Mouse (Mus musculus) embryonic facial prominence, embryonic 12.5 days (tissue): ENCODE data around the gene Krt6b. TPM values are rescaled to one million over a fixed set of nuclear protein-coding genes. Genes with fewer than 3 reads are reported as not detected.

ENCODE experiments used
- ATAC-seq: fragments of 200-750 bp; cut with Nextera tagmentation; 2 replicates; pipeline ENCODE4 v1.8.0; 2017; ENCODE audit not compliant: insufficient number of reproducible peaks, insufficient read depth, low FRiP score, low TSS enrichment
- H3K27ac ChIP-seq: fragments of 300-500 bp; sonication (generic); 2 replicates; pipeline ENCODE4 v1.5.1; 2016; ENCODE audit warnings: mild to moderate bottlenecking
- H3K27me3 ChIP-seq: fragments of 300-500 bp; sonication (generic); 2 replicates; pipeline ENCODE4 v1.6.1; 2016; ENCODE audit warnings: mild to moderate bottlenecking, moderate library complexity
- H3K36me3 ChIP-seq: fragments of 300-500 bp; sonication (generic); 2 replicates; pipeline ENCODE4 v1.6.1; 2016; ENCODE audit warnings: mild to moderate bottlenecking
- H3K4me1 ChIP-seq: fragments of 300-500 bp; sonication (generic); 2 replicates; pipeline ENCODE4 v1.6.1; 2016
- H3K4me2 ChIP-seq: fragments of 300-500 bp; sonication (generic); replicated peaks from 2 replicates; pipeline ENCODE4 v1.6.1; 2016; ENCODE audit warnings: mild to moderate bottlenecking, moderate library complexity
- H3K4me3 ChIP-seq: fragments of 300-500 bp; sonication (generic); 2 replicates; pipeline ENCODE4 v1.5.1; 2016; ENCODE audit warnings: mild to moderate bottlenecking
- H3K9ac ChIP-seq: fragments of 300-500 bp; sonication (generic); 2 replicates; pipeline ENCODE4 v1.6.1; 2016; ENCODE audit warnings: mild to moderate bottlenecking, moderate library complexity
- H3K9me3 ChIP-seq: fragments of 300-500 bp; sonication (generic); 2 replicates; pipeline ENCODE4 v1.6.1; 2016; ENCODE audit warnings: mild to moderate bottlenecking, moderate library complexity
- WGBS: fragments of 180-500 bp; shearing (Covaris S2); methylation state at CpG from one replicate; pipeline ENCODE4 v1.1.7; 2016; 5-methylcytosine and 5-hydroxymethylcytosine counted together
- polyA plus RNA-seq: library from polyadenylated mRNA; unstranded; fragments of >200 nt; fragmentation: Nextera tagmentation; extraction: Ambion mirVana; gene quantifications from 2 replicates; pipeline ENCODE4 v1.2.1, GENCODE M21; 2016

Gene Krt6b
- not detected in 2 replicates for polyA plus RNA-seq

DNA sequence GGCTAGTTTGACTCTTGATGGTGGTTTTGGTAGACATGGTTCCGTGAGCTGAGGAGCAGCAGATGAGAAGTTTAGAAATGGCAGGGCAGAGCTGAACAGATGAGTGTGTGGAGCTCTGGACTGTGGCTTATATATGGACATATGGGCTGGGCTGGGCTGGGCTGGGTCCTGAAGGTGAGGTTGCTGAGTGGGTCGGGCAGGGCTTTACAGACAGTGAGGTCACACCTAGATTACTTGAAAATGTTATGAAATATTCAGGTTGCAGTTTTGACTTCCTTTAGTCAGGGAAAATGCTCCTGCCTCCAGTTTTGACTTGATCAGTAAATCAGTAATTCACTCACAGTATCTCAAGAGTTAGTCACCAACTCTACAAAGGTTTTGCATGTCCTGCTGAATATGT, at the start of gene Krt6b:
TSS of gene Krt6b (minus strand) at position 101 of the 400 bp plus-strand sequence.
- Histone ChIP-seq H3K27me3 (no peaks in the 10 kb centered on the region), H3K9me3 (no peaks in the 10 kb centered on the region), H3K36me3 (no peaks in the 10 kb centered on the region), H3K4me1 (no peaks in the 10 kb centered on the region), H3K4me3 (no peak within 1 kb of the TSS), H3K9ac (no peak within 1 kb of the TSS), H3K27ac (no peak within 1 kb of the TSS), H3K4me2 (no peak within 1 kb of the TSS)
- no peak for ATAC-seq
- 89% methylated on average over 2 of the region's 2 CpGs for WGBS

DNA sequence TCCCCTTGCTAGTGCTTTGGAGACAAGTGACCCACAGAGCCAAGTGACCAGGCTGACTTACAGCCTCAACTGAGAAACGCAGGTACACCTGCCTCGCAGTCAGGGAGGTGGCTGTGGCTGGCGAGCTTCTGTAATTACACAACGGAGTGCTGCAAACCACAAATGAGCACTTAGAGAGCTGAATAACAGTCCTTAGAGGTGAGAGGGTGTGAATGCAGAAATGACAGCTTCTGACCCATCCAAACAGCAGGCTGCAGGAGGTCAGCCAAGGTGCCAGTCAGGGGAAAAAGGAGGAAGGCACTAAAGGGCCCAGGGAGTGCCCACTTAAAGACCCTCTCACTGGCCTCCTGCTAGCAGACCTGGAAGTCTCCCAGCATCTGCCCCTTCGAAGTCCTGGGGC, 44.6 kb upstream of the Krt6b start:
- no peaks in the 10 kb centered on the region for H3K4me1 ChIP-seq
- no peak overlapping the region for H3K4me3 ChIP-seq
- H3K4me2 ChIP-seq: no peak overlapping the region
- ATAC-seq: no peak
- H3K9ac ChIP-seq: no peak overlapping the region
- 67% methylated on average over 5 of the region's 5 CpGs for WGBS
- H3K9me3 ChIP-seq: no peaks in the 10 kb centered on the region
- H3K27me3 ChIP-seq: 0 out of 2 replicates have a peak, but pooled peaks cover 3% of the 10 kb centered on the region
- H3K36me3 ChIP-seq: no peaks in the 10 kb centered on the region
- H3K27ac ChIP-seq: no peak overlapping the region

DNA sequence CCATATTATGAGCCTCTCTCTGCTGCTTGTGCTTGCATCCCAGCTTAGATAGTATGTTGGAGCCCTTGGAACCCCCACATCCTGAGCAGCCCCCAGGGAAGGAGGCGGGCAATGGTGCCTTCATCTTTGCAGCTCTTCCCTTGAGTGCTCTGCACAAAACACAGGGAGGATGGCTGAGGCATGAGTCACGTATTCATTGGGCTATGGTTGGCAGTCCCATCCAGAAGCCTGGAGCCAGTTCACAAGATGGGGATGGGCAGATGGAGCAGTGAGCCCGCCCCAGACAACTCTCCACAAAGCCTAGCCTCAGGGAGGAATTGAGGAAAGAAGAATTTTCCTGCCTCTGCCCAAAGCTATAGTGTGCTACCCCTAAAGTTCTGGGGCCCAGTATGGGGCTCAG, 35.7 kb upstream of the Krt6b start:
- H3K27me3 ChIP-seq: no peaks in the 10 kb centered on the region
- H3K9me3 ChIP-seq: no peaks in the 10 kb centered on the region
- H3K36me3 ChIP-seq: no peaks in the 10 kb centered on the region
- H3K4me1 ChIP-seq: no peaks in the 10 kb centered on the region
- no peak overlapping the region for H3K27ac ChIP-seq
- H3K4me2 ChIP-seq: no peak overlapping the region
- no peak overlapping the region for H3K4me3 ChIP-seq
- 61% methylated on average over 3 of the region's 3 CpGs for WGBS
- H3K9ac ChIP-seq: no peak overlapping the region
- ATAC-seq: no peak

DNA sequence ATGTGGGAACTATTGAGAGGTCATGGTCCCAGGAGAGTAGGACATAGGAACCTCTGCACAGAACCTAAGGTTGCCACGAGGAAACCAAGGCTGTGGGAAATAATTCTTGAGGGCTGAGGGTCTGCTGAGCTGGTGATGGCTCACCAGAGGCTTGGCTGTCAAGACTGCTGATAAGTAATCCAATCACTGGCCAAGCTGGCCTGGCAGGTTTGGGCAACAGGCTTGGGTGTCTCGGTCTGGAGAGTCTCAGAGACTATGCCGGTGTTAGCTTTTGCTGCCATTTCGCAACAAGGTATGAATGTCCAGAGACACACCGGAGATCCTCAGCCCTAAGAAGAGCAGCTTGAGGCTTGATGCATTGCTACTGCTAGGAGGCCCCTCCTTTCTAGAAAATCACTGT, 34.3 kb upstream of the Krt6b start:
- no peak overlapping the region for H3K4me3 ChIP-seq
- H3K36me3 ChIP-seq: no peaks in the 10 kb centered on the region
- no peak overlapping the region for H3K9ac ChIP-seq
- H3K27ac ChIP-seq: 0 out of 2 replicates have a peak overlapping the region, but pooled peaks have one; percentile 30
- no peak for ATAC-seq
- 76% methylated on average over 5 of the region's 5 CpGs for WGBS
- no peaks in the 10 kb centered on the region for H3K4me1 ChIP-seq
- H3K4me2 ChIP-seq: no peak overlapping the region
- no peaks in the 10 kb centered on the region for H3K27me3 ChIP-seq
- no peaks in the 10 kb centered on the region for H3K9me3 ChIP-seq

DNA sequence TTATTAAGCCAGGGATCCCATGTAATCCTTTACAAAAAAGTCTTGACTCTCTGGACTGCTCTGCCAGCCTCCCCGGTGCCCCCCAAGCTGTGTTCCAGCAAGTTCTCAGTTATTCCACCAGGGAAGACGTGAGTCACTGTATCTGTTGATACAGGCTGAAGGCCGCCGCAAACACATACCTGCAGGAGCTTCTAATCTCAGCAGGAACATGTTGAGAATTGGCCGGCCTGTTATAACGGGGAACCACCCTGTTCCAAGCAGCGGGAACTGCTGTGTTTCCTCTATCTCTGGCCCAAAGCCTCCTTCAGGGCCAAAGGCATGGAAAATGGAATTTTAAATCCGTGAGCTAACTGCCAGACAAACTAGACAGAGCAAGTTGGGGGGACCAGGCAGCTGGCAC, 33.6 kb upstream of the Krt6b start:
- H3K27ac ChIP-seq: no peak overlapping the region
- no peaks in the 10 kb centered on the region for H3K4me1 ChIP-seq
- H3K36me3 ChIP-seq: no peaks in the 10 kb centered on the region
- WGBS: 73% methylated on average over 8 of the region's 8 CpGs
- no peak overlapping the region for H3K4me2 ChIP-seq
- H3K4me3 ChIP-seq: no peak overlapping the region
- no peak overlapping the region for H3K9ac ChIP-seq
- H3K9me3 ChIP-seq: no peaks in the 10 kb centered on the region
- H3K27me3 ChIP-seq: no peaks in the 10 kb centered on the region
- ATAC-seq: no peak

DNA sequence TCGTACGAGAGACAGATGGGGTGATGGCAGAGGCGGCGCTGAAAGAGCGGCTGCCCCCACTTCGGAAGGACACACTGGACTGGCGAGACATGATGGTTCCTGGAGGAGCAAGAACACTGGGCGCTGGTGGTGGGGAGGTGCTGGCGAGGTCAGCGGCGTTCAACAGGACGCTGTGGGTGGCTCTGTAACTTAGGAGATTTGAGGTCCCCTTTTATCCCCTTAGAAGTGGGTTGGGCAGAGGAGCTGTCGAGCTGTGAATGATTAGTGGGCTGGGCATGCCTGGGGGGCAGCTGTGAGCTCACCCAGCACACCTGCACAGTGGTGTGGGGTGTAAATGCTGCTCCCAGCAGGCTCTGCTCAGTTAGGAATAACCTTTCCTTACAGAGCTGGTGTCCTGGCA, 32.6 kb upstream of the Krt6b start, which contains the start of gene Krt5:
TSS of gene Krt5 (minus strand) at position 179 of the 400 bp plus-strand sequence.
- no peak within 1 kb of the TSS for H3K4me2 ChIP-seq
- no peaks in the 10 kb centered on the region for H3K36me3 ChIP-seq
- ATAC-seq: no peak
- no peaks in the 10 kb centered on the region for H3K9me3 ChIP-seq
- H3K4me3 ChIP-seq: no peak within 1 kb of the TSS
- no peaks in the 10 kb centered on the region for H3K27me3 ChIP-seq
- no peaks in the 10 kb centered on the region for H3K4me1 ChIP-seq
- WGBS: 71% methylated on average over 13 of the region's 13 CpGs
- H3K9ac ChIP-seq: no peak within 1 kb of the TSS
- H3K27ac ChIP-seq: no peak within 1 kb of the TSS

DNA sequence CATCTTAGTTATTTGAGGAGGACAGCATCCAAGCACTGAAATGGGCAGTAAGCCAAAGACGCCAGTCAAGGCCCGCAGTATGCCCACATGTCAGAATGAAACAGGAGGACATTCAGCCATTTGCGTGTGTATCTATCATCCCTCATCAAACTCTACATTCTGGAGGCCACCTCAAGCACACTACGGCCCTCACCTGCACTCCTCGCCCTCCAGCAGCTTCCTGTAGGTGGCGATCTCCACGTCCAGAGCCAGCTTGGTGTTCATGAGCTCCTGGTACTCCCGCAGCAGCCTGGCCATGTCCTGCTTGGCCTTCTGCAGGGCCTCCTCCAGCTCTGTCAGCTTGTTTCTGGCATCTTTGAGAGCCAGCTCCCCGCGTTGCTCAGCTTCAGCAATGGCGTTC, 28.6 kb upstream of the Krt6b start:
- no peak overlapping the region for H3K4me3 ChIP-seq

DNA sequence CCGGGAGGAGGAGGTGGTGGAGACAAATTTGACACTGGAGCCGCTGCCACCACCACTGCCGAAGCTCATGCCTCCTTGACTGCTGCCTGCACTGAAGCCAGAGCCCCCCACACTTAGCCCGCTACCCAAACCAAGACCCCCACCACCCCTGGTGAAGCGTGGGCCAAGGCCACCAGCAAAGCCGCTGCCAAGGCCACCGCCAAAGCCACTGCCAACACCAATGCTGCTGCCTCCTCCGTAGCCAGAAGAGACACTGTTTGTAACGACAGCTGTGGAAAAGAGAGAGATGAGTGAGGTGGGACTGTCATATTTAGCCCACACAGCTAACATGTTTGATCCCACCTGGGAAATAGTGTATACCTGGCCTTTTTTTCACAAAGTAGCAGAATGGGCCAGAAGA, 27.4 kb upstream of the Krt6b start:
- H3K27me3 ChIP-seq: 0 out of 2 replicates have a peak, but pooled peaks cover 2% of the 10 kb centered on the region
- no peak overlapping the region for H3K4me3 ChIP-seq
- WGBS: 86% methylated on average over 9 of the region's 9 CpGs
- no peaks in the 10 kb centered on the region for H3K9me3 ChIP-seq
- H3K9ac ChIP-seq: no peak overlapping the region
- ATAC-seq: no peak
- no peak overlapping the region for H3K4me2 ChIP-seq
- no peaks in the 10 kb centered on the region for H3K4me1 ChIP-seq
- no peaks in the 10 kb centered on the region for H3K36me3 ChIP-seq
- no peak overlapping the region for H3K27ac ChIP-seq

More for the DNA sequence above, 28.6 kb upstream of the Krt6b start:
- H3K27me3 ChIP-seq: no peaks in the 10 kb centered on the region
- H3K9ac ChIP-seq: no peak overlapping the region
- H3K27ac ChIP-seq: no peak overlapping the region
- WGBS: 67% methylated on average over 11 of the region's 11 CpGs
- H3K4me1 ChIP-seq: no peaks in the 10 kb centered on the region
- no peaks in the 10 kb centered on the region for H3K36me3 ChIP-seq
- no peak for ATAC-seq
- H3K9me3 ChIP-seq: no peaks in the 10 kb centered on the region
- H3K4me2 ChIP-seq: no peak overlapping the region

DNA sequence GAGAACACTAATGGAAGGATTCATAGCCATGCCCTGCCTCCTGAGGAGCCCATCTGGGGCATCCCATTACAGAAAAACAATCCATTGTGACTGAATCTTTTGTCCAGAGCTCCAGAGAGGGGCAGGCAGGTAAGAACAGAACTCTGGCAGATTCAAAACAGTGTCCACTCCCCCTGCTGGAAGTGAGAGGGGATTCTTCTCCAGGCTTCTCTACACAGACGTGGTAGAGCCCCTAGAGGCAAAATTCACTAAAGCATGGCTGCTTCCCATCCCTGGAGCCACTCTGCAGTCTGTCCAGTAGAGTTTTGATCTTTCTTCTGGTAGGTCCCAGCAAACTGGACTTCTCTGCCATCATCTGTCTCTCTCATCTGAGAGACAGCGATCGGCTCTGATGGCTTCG, 24.0 kb upstream of the Krt6b start:
- no peak overlapping the region for H3K27ac ChIP-seq
- H3K9me3 ChIP-seq: no peaks in the 10 kb centered on the region
- no peak overlapping the region for H3K4me2 ChIP-seq
- no peak overlapping the region for H3K9ac ChIP-seq
- WGBS: 73% methylated on average over 4 of the region's 4 CpGs
- ATAC-seq: no peak
- H3K27me3 ChIP-seq: 0 out of 2 replicates have a peak, but pooled peaks cover 2% of the 10 kb centered on the region
- H3K36me3 ChIP-seq: no peaks in the 10 kb centered on the region
- no peaks in the 10 kb centered on the region for H3K4me1 ChIP-seq
- H3K4me3 ChIP-seq: no peak overlapping the region

DNA sequence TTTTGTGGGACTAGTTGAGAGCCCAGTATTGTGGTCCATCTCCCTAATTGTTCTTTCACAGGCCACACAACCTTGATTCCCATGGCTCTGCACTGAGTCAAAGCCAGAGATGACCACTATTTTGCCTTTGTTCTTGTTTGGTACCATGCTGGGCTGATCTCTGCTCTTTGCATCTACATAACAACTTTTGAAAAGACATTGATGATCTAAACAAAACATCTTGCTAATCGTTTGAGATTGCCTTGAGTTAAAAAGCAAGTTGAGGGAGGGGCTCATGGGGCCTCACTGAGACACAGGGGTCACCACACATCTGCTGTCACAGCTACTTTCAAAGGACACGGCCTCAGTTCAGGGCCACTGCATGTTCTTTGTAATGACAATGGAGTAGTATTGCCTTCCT, 22.3 kb upstream of the Krt6b start:
- H3K27ac ChIP-seq: no peak overlapping the region
- no peaks in the 10 kb centered on the region for H3K9me3 ChIP-seq
- no peak overlapping the region for H3K9ac ChIP-seq
- no peaks in the 10 kb centered on the region for H3K4me1 ChIP-seq
- ATAC-seq: no peak
- no peak overlapping the region for H3K4me3 ChIP-seq
- 33% methylated on average over 2 of the region's 2 CpGs for WGBS
- H3K36me3 ChIP-seq: no peaks in the 10 kb centered on the region
- no peak overlapping the region for H3K4me2 ChIP-seq
- 0 out of 2 replicates have a peak, but pooled peaks cover 2% of the 10 kb centered on the region for H3K27me3 ChIP-seq

DNA sequence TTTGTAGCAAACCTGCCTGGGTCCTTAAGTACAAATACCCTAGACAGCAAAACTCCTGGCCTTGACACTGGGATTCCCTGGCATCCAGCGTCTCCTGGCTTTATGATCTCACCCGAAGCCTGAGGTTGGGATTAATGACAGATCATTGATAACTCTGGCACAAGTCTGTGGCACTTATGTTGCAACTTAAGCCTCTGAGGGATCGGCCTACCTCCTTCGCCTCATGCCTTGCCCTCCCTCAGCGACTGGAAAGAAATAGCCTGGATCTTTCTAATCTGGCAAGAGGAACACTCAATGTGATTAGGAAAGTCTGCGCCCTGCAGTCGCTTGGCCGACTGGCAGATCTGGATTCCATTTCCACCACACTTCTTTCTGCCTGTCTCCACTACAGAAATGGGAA, 19.8 kb upstream of the Krt6b start:
- no peak for ATAC-seq
- H3K27me3 ChIP-seq: 0 out of 2 replicates have a peak, but pooled peaks cover 2% of the 10 kb centered on the region
- H3K4me2 ChIP-seq: no peak overlapping the region
- no peak overlapping the region for H3K4me3 ChIP-seq
- no peak overlapping the region for H3K9ac ChIP-seq
- 68% methylated on average over 8 of the region's 8 CpGs for WGBS
- H3K9me3 ChIP-seq: no peaks in the 10 kb centered on the region
- no peaks in the 10 kb centered on the region for H3K4me1 ChIP-seq
- no peaks in the 10 kb centered on the region for H3K36me3 ChIP-seq
- H3K27ac ChIP-seq: no peak overlapping the region

DNA sequence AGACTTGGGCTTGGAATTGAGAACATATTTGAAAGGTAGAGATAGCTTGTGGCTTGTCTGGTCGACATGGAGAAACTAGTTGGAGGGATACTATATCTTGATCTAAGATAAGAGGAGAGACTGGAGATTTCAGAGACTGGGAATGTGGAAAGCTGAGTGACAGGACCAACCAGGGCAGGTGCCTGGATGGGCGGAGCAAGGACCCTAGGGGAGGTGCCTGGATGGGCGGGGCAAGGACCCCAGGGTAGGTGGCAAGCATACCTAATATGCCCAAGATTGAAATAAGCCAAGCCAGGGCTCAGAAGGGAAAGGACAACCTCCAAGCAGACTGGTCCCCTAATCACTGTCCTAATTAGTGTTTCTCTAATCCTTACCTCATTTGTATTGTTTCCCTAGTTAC, 19.1 kb upstream of the Krt6b start:
- Histone ChIP-seq H3K27me3 (0 out of 2 replicates have a peak, but pooled peaks cover 2% of the 10 kb centered on the region), H3K9me3 (no peaks in the 10 kb centered on the region), H3K4me2 (no peak overlapping the region), H3K4me3 (no peak overlapping the region), H3K27ac (no peak overlapping the region), H3K4me1 (no peaks in the 10 kb centered on the region), H3K9ac (no peak overlapping the region), H3K36me3 (no peaks in the 10 kb centered on the region)
- no peak for ATAC-seq
- 64% methylated on average over 3 of the region's 3 CpGs for WGBS
